Mouse (Mus musculus): ENCODE measurements around the gene Fam189a1. TPM values are rescaled to one million over a fixed set of nuclear protein-coding genes. Genes with fewer than 3 reads are reported as not detected.

Gene Fam189a1
- total and polyA plus RNA-seq, 3 experiments, result not detected

DNA sequence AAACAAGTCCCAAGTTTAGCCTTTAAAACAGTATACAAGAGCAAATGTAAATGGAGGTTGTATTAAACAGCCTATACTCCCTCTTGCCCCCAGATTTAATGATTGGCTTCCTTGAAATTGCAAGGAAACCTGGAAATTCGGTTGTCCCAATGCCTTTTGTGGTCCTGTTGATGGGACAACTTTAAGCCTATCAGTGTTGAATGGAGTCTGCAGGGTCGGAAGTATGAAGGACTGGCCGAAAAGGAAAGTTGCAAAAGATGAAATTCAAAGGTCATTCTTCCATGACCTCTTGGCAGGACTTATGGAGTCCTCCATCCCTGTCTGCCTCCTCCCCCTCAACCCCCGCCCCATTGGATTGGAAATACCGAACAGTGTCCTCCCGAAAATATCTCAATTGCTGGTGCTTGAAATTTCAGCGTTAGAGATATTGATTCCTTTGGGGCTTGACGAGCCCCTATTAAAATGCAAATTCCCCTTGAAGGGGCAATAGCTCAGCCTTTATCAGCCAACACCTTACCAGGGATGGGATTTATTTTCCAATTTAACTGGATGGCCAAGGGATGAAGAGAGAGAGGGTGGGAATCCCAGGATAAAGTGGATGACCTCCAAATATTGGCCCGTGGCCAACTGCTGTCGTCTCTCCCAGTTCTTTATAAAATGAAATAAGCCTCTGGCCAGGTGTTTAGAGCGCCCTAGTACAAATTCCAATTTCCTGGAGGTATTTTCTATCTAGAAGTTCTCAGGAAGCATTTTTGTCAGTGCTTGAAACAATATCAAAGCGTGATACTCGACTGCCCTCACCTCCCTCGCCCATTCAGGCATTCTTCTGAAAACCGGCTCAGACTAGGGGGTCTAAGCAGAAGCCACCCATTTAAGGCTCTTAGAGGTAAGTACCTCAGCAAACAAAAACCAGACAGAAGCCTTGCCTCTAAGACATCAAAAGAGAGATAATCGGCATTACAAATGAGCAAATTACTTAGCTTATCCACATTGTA, 958 bp upstream of the Fam189a1 start:
- H3K4me3 ChIP-seq (ENCODE audit: control insufficient read depth in 1 of 2, insufficient read depth in 1 of 2, low read depth in 2 of 2, low read length in 2 of 2), result no peak overlapping the region
- no peaks in the 10 kb centered on the region for H3K4me1 ChIP-seq (ENCODE audit: control insufficient read depth in 1 of 2, insufficient read depth in 2 of 2, low read length in 2 of 2)
- no peaks in the 10 kb centered on the region for H3K36me3 ChIP-seq (ENCODE audit: control insufficient read depth in 1 of 2, insufficient read depth in 2 of 2, low read length in 2 of 2)
- no peak overlapping the region for H3K27ac ChIP-seq (ENCODE audit: control insufficient read depth, low read depth, low read length)
- no peaks in the 10 kb centered on the region for H3K27me3 ChIP-seq (ENCODE audit: control insufficient read depth in 1 of 2, insufficient read depth in 2 of 2, low read length in 2 of 2)
- H3K9ac ChIP-seq (ENCODE audit: control insufficient read depth, low read depth, low read length, poor library complexity, severe bottlenecking), result no peak overlapping the region
- DNase-seq (ENCODE audit: low read depth, low spot score), result no peak
- TF ChIP-seq POLR2AphosphoS2 (IDR thresholded peaks at IDR 0.05; ENCODE audit: low read length) (no peak), ETS1 (IDR thresholded peaks at IDR 0.05; ENCODE audit: low read depth, low read length) (no peak), MXI1 (IDR thresholded peaks at IDR 0.05; ENCODE audit: low read depth, low read length) (no peak), RAD21 (IDR thresholded peaks at IDR 0.05; ENCODE audit: low read depth, low read length) (no peak), BHLHE40 (IDR thresholded peaks at IDR 0.05; ENCODE audit: borderline replicate concordance, low read depth, low read length) (no peak), CTCF (IDR thresholded peaks at IDR 0.05 in 2 of 3, conservative IDR thresholded peaks at IDR 0.05 in 1 of 3; ENCODE audit: control insufficient read depth in 1 of 3, insufficient read depth in 1 of 3, low read depth in 2 of 3, low read length in 3 of 3, poor library complexity in 1 of 3, severe bottlenecking in 1 of 3) (no peak)
- no peaks in the 10 kb centered on the region for H3K9me3 ChIP-seq (replicated peaks; ENCODE audit: insufficient read depth, low read length)
- no peaks in the 10 kb centered on the region for H3K79me2 ChIP-seq (ENCODE audit: control insufficient read depth, insufficient read depth, low read length, poor library complexity)

DNA sequence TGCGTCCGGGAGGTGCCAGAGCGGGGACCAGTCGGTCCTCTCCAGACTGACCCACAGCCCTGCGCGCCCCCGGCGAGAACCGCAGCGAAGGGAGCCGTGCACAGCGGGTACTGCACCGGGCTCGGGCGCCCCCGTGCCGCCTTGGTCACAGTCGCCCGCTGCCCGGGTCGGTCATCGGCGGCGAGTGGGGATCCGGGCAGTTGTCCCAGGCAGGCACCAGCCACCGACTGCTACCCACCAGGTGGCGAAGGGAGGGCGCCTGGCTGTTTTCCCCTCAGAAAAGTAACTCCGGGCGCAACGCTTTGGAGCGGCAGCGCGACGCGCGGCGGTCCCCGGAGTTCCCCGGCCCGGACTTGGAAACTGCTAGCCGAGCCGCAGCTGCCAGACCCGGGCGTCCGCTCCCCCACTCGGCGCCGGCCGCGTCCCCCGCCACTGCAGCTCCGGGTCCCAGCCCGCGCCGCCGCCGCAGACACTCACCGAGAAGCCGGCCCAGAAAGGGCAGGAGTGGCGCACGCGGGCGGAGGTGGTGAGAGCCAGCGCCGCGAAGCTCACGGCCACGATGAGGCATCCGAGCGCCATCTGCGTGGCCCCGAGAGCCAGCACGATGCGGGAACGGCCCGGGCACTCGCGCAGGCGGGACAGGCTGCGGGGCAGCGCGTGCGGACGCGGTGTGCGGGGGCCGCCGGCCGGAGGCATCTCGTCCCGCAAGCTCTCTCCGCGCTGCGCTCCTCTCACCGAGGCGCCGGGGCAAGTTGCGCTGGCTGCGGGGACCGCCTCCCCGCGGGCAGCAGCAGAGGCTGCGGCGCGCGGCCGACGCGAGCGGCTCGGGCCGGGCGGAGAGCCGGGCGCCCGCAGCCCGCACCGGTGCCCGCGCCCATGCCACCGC, 499 bp downstream of the Fam189a1 start:
- H3K9ac ChIP-seq (ENCODE audit: control insufficient read depth, low read depth, low read length, poor library complexity, severe bottlenecking), result no peak overlapping the region
- no peak for DNase-seq (ENCODE audit: low read depth, low spot score)
- no peaks in the 10 kb centered on the region for H3K4me1 ChIP-seq (ENCODE audit: control insufficient read depth in 1 of 2, insufficient read depth in 2 of 2, low read length in 2 of 2)
- no peak overlapping the region for H3K4me3 ChIP-seq (ENCODE audit: control insufficient read depth in 1 of 2, insufficient read depth in 1 of 2, low read depth in 2 of 2, low read length in 2 of 2)
- H3K36me3 ChIP-seq (ENCODE audit: control insufficient read depth in 1 of 2, insufficient read depth in 2 of 2, low read length in 2 of 2), result no peaks in the 10 kb centered on the region
- H3K27me3 ChIP-seq (ENCODE audit: control insufficient read depth in 1 of 2, insufficient read depth in 2 of 2, low read length in 2 of 2), result no peaks in the 10 kb centered on the region
- no peak overlapping the region for H3K27ac ChIP-seq (ENCODE audit: control insufficient read depth, low read depth, low read length)
- no peaks in the 10 kb centered on the region for H3K79me2 ChIP-seq (ENCODE audit: control insufficient read depth, insufficient read depth, low read length, poor library complexity)
- TF ChIP-seq BHLHE40 (IDR thresholded peaks at IDR 0.05; ENCODE audit: borderline replicate concordance, low read depth, low read length), result no peak
- no peak for TF ChIP-seq CHD1 (IDR thresholded peaks at IDR 0.05; ENCODE audit: low read depth, low read length)
- TF ChIP-seq ZC3H11A (IDR thresholded peaks at IDR 0.05; ENCODE audit: low read depth, low read length), result no peak
- TF ChIP-seq POLR2AphosphoS5 (IDR thresholded peaks at IDR 0.05; ENCODE audit: borderline replicate concordance, low read depth, low read length), result no peak
- TF ChIP-seq MYB (IDR thresholded peaks at IDR 0.05; ENCODE audit: low read depth, low read length), result no peak
- no peak for TF ChIP-seq NRF1 (IDR thresholded peaks at IDR 0.05; ENCODE audit: insufficient read depth, low read depth, low read length, poor library complexity, severe bottlenecking)
- no peak for TF ChIP-seq ZKSCAN1 (IDR thresholded peaks at IDR 0.05; ENCODE audit: low read depth, low read length)
- TF ChIP-seq RAD21 (IDR thresholded peaks at IDR 0.05; ENCODE audit: low read depth, low read length), result no peak
- no peak for TF ChIP-seq EP300 (IDR thresholded peaks at IDR 0.05; ENCODE audit: low read depth in 1 of 2, low read length in 2 of 2)
- no peak for TF ChIP-seq HCFC1 (IDR thresholded peaks at IDR 0.05; ENCODE audit: low read depth, low read length)
- no peak for TF ChIP-seq MAFK (IDR thresholded peaks at IDR 0.05; ENCODE audit: borderline replicate concordance, low read depth, low read length)
- no peak for TF ChIP-seq MAX (IDR thresholded peaks at IDR 0.05; ENCODE audit: low read length)
- no peak for TF ChIP-seq USF1 (IDR thresholded peaks at IDR 0.05; ENCODE audit: low read depth, low read length)
- TF ChIP-seq TAL1 (IDR thresholded peaks at IDR 0.05; ENCODE audit: low read length), result no peak
- no peak for TF ChIP-seq USF2 (IDR thresholded peaks at IDR 0.05; ENCODE audit: borderline replicate concordance in 1 of 2, insufficient read depth in 1 of 2, low read depth in 1 of 2, low read length in 2 of 2)
- TF ChIP-seq MEF2A (IDR thresholded peaks at IDR 0.05; ENCODE audit: extremely low read depth, insufficient replicate concordance, low read depth, low read length, poor library complexity, severe bottlenecking), result no peak
- no peak for TF ChIP-seq SIN3A (IDR thresholded peaks at IDR 0.05; ENCODE audit: low read length)
- TF ChIP-seq CTCF (IDR thresholded peaks at IDR 0.05 in 2 of 3, conservative IDR thresholded peaks at IDR 0.05 in 1 of 3; ENCODE audit: control insufficient read depth in 1 of 3, insufficient read depth in 1 of 3, low read depth in 2 of 3, low read length in 3 of 3, poor library complexity in 1 of 3, severe bottlenecking in 1 of 3), result no peak
- H3K9me3 ChIP-seq (replicated peaks; ENCODE audit: insufficient read depth, low read length), result no peaks in the 10 kb centered on the region
